Mouse (Mus musculus) adrenal gland, adult (tissue): ENCODE results near the gene Tbc1d9b.

Experiments used
- DNase-seq, 2 experiments: peaks; one replicate each; pipeline ENCODE4 v3.0.0; 2022 to 2023; ENCODE audit warnings: low spot score in 1 of 2; ENCODE audit not compliant: inconsistent age in 2 of 2

Gene Tbc1d9b

DNA sequence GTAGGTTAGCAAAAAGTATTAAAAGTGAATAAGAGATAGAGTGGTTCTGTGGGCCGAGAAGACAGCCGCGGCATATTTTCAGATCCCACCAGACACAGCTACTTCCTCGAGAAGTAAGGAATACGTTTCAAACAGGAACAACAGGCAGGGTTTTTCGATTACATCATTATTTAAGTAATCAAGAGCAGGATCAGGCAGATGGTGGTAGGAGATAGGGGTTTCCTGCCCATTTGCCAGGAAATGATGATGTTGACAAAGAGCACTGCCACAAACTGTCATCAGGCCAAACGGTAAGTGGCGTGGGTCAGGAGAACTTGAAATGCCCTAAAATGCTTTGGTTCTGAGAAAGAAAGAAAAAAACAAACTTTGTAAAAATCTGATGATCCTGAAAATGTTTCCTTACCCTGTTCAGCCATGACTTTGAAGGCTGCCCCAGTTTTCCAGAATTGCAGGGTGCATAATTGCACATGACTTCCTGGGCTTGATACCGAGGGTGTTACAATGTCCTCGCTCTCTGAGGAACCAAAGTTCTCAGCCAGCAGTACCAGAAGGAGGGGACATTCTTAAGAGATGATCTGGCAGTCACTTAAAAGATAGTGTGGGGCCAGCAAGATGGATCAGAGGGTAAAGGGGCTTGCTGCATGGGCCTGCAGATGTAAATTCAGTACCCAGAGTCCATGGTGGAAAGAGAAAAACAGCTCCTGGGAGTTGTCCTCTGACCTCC, 3.1 kb downstream of the Tbc1d9b start:
- DNase-seq: no peak

DNA sequence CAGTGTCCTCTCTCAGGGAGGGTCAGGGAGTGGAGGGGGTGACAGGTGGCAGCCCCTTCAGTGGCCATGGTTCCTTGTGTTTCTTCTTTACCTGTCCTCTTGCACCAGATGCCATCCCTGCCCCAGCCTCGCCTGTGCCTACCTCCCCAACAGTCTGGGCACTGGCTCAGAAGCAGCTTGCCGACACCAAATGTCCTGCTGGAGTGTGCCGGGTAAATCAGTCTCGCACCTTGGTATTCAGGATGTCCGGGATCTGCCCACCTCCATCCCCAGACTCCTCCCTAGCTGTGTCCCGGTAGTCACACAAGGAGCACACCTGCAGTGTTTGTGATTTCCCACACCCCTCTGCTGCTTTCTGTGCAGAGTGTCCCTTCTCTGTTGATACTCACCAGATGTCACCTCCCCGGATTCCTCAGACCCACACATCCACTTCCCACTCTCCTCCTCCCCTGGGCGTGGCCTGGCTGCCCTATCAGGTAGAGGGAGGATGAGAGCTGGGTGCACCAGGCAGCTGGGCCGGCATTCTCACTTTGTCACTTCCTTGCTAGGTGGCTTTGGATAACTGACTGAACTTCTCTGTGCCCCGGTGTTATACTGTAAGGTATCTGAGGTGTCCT, 7.1 kb downstream of the Tbc1d9b start:
- DNase-seq: peak in 1 of 2 experiments; percentile 13

DNA sequence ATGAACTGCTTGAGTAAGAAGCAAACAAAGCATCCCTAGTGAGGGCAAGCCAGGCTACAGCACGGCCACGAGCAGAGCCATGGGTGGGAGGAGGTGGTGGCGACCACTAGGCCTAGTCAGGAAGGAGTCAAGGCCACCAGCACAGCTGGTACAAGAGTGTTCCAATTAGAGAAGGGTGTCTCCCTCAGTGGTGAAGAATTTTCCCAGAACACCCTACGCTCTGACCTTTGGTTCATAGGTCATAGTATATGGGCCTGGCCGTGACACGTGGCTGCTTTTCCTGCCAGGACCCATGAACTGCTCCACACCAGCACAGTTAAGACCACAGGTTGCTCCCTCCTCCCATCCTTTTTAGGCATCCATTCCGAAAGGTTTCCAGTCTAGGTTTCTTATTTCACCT, 8.4 kb downstream of the Tbc1d9b start:
- no peak for DNase-seq

DNA sequence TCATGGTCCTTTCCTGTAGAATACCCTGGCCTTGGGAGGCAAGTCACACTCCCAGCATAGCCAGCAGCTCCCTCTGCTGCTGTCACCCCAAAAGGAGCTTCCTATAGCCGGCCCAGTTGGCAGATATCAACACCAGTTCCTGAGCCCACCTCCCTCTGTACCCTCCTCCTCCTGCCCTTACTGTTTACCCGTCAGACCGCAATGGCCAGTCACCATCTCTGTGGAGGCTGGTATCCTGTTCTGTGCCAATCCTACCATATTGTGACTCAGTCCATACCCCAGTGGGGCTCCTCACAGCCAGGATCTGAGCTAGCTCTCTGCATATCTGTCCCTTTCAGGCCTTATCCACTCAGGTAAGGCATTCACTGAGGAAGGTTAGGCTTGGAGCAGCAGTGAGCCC, 14.3 kb downstream of the Tbc1d9b start:
- DNase-seq: peak in 1 of 2 experiments; percentile 8

DNA sequence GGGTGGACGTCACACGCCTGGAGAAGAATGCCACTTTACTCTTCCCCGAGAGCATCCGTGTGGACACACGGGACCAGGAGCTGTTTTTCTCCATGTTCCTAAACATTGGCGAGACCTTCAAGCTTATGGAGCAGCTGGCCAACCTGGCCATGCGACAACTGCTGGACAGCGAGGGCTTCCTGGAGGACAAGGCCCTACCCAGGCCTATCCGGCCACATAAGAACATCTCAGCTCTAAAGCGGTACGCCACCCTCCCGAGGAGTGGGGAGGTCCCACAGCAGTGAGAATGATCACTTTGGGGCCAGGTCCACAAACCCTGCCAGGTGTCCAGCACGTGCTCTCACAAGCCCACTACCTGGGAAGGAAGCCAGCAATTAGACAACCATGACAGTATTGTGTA, 14.9 kb downstream of the Tbc1d9b start:
- DNase-seq: no peak

DNA sequence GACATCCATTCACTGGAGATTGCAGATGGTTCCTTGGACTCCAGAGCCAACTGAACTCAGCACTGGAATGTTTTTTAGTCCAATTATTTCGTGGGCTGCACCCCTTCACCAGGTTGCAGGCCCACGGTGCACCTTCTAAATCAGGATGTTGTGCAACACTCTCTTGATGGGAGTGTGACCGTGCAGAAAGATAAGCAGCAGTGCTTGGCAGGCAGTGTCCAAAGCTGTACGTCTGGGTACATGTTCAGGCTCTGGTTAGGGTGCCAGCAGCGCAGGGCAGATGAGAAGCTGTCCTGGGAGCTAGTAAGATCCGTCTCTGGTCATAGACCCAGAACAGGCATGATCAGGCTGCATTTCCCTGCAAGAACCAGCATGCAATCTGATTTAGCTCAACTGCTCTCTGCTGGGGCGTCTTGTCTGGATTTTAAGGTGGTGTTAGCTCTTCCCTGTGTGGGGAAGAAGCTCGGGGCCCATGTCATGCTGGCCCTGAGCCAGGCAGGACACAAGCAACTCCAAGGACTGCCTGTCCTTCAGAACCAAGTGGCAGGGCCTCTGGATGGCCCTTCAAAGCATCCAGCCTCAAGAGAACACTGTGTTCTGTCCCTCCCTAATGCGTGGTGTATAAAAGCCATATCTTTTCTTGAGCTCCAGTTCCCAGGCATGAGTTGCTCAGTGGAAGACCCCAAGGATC, 16.2 kb downstream of the Tbc1d9b start:
- DNase-seq: peak; percentile 87 to 91

DNA sequence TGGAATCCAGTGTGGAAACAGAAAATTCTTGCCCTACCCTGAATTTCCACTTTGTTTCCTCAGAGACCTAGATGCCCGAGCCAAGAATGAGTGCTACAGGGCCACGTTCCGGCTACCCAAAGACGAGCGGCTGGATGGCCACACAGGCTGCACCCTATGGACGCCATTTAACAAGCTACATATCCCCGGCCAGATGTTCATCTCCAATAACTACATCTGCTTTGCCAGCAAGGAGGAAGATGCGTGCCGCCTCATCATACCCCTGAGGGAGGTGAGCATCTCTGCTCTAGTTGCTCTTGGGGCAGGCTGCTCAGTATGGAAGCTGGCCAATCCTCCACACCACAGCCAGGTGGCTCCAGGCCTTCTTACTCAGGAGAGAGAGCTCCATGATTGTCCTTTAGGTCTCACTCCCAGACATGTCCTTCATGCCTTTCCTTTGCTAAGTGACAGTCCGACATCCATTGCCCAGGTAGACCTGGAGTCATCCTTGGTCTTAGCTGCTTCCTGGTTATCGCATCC, 16.8 kb downstream of the Tbc1d9b start:
- no peak for DNase-seq

DNA sequence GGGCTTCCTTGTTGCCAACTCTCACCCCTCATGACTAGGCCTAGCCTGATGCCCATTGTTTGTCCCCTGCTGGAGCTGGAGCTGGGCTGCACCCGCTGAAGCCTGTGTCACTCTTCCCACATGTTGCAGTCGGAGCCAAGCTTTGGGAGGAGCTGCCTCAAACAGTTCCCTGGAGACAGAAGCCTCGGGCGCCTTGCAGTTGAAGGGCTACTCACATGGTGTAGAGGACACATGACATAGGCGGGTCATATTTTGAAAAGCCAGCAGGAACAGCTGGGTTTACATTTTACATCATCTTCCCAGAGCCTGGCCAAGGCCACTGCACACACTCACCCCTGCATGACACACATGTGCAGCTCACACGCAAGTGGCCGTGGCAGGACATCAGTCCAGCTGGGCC, 18.0 kb downstream of the Tbc1d9b start:
- DNase-seq: peak; percentile 39 to 57

DNA sequence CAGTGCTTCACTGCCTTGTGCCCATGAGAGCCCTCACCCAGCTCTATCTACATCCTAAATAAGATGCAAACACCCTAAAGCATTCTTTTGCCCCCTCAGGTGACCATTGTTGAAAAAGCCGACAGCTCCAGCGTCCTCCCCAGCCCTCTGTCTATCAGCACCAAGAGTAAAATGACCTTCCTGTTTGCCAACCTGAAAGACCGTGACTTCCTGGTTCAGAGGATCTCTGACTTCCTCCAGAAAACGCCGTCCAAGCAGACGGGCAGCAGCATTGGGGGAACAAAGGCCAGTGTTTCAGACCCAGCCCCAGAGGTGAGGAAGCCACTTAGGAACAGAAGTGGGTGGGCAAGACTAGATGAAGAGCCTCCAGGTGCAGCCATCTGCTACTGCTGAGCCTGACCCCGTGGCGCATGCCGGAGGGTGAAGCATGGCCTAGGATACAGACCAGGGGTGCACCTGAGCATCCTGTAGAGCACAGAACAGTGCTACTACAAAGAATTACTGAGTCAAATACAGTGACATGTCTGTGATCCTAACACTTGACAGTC, 18.5 kb downstream of the Tbc1d9b start:
- DNase-seq: no peak

DNA sequence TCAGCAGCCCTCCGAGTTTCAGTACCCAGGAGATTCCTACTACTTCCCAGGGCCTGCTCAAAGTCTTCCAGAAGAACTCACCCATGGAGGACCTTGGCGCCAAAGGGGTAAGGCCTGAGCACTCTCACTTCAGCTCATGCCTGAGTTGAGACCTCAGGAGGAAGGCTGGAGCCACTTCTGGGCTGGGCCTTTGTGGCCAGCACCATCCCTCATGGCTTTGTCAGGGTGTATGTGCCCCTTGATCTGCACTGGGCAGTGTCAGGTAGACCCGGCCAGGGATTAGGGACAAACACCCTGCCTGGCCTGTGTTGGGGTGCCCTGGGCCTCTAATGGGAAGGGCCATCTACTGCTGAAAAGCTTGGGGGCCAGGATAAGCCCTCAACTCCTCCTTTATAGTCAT, 20.2 kb downstream of the Tbc1d9b start:
- DNase-seq: no peak

DNA sequence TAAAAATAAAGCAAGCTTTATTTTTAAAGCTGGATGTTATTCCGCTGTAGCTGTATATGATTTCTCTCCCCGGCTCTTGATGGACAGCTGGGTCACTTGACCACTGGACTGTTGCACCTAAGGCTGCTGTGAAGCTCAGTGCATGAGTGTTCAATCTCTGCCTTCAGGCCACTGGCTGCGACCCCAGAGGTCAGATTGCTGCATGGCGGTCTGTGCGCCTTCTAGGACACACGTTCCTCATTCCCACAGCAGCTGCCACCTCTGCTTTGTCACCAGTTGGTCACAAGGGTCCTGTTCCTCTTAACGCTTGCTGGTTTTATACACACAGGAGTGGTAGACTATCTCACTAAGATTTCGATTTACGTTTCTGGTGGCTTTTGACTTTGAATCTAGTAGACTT, 23.0 kb downstream of the Tbc1d9b start:
- DNase-seq: no peak

DNA sequence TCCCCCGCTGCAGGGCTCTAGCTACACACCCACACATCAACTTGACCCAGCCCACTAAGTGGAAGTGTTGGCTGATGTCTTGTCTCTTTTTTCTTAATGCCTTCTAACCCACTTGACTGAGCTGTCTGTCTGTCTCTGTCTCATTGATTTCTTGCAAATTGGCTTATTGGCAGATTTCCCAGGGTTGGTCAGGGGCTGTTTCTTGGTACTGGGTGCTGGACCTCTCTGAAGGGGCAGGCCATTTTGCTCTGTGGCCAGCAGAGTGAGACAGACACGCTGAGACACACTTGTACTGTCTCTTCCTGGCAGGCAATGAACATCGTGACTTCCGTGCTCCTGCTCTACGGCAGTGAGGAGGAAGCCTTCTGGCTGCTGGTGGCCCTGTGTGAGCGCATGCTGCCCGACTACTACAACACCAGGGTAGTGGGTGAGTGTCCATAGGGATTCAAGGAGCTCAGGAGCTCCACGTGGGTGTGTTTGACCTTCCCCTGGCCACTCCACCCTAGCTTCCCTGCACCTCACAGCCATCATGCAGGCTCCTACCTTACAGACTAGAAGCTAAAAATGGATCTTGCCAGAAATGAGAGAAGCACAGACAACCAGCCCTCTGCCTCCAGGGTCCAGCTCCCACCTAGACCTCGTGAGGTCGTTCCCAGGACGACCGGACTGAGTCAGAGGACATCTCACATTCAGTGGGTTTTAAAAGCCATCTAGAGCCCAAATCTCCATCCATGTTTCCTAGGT, 23.8 kb downstream of the Tbc1d9b start:
- DNase-seq: no peak

DNA sequence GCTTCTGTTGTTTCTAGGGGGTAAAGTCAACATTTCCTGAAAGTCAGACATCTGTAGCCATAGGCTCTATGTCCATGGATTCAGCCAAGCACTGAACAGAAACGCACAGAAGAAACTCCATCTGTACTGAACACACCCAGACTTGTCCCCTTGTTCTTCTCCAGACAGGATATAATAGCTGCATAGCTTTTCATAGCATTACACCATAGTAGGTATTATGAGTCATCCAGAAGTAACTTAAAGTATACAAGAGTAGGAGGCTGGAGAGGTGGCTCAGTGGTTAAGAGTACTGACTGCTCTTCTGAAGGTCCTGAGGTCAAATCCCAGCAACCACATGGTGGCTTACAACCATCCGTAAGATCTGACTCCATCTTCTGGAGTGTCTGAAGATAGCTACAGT, 24.6 kb downstream of the Tbc1d9b start:
- DNase-seq: no peak

DNA sequence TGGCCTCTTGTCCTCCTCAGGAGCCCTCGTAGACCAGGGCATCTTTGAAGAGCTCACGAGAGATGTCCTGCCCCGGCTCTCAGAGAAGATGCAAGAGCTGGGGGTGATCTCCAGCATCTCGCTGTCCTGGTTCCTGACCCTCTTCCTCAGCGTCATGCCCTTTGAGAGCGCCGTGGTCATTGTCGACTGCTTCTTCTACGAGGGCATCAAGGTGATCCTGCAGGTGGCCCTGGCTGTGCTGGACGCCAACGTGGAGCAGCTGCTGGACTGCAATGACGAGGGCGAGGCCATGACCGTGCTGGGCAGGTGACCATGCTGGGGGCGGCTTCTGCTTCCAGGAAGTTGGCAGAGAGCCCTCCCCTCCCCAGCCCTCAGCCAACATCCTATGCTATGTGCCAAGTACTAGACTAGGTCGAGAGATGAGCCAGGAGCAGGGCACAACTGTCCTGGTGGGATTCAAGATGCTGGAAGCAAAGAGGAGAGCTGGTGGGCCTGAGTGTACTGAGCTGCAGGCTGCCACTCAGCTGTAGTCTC, 25.6 kb downstream of the Tbc1d9b start:
- no peak for DNase-seq

DNA sequence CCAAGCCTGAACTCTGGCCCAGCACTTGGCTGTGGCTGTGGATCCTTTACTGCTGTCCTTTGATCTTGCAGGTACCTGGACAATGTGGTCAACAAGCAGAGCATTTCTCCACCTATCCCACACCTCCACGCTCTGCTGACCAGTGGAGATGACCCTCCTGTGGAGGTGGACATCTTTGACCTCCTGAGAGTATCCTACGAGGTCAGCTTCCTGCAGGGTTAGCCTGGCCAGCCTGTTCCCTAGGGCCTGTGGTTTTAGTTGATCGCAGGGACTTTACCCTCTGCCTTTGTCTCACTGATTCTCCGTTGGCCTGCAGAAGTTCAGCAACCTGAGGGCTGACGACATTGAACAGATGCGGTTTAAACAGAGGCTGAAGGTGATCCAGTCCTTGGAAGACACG, 27.1 kb downstream of the Tbc1d9b start:
- DNase-seq: no peak

DNA sequence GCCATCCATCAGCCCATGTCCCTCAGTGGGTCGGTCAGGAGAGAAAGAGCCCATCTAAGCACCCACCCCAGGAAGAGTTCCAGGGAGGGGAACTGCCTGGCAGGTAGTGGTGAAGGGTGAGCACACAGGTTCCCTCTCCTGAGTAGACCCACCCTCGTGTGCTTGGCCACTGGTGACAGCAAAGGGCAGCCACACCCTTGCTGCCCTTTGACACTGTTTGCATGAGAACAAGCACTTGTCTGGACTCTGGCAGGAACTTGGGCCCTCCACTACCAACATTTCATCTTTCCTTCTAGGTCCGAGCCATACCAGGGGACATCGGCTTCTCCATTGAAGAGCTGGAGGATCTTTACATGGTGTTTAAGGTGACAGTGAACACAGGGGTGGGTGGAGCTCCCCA, 28.2 kb downstream of the Tbc1d9b start:
- DNase-seq: no peak

DNA sequence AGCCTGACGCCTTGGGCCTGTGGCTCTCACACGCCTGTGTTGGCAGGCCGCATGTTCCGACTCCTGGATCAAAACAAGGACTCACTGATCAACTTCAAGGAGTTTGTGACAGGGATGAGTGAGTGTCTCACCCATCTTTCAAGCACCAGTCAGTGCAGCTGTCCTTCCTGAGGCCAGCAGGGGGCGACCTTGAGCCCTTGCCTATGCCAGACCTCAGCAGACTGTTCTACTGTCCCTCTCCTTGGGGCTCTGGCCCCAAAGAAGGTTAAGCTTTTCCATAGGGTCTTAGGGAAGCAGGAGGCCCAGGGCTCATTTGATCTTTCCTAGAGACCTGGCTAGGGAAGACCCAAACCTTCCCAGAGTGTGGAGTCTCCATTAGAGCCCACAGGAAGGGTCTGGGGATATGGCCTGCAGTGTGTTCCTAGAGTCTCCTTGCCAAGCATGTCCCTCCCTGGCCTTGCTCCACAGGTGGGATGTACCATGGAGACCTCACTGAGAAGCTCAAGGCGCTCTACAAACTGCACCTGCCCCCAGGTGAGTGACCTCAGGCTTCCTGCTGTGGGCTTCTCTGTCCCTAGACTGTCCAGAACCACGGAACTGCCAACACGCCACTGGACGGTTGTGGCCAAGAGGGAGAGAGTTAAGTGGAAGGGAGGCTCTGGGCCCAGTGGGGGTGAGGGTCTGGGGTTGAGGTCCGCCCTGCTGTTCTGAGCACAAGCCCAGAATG, 30.5 kb downstream of the Tbc1d9b start:
- DNase-seq: peak; percentile 77 to 89

DNA sequence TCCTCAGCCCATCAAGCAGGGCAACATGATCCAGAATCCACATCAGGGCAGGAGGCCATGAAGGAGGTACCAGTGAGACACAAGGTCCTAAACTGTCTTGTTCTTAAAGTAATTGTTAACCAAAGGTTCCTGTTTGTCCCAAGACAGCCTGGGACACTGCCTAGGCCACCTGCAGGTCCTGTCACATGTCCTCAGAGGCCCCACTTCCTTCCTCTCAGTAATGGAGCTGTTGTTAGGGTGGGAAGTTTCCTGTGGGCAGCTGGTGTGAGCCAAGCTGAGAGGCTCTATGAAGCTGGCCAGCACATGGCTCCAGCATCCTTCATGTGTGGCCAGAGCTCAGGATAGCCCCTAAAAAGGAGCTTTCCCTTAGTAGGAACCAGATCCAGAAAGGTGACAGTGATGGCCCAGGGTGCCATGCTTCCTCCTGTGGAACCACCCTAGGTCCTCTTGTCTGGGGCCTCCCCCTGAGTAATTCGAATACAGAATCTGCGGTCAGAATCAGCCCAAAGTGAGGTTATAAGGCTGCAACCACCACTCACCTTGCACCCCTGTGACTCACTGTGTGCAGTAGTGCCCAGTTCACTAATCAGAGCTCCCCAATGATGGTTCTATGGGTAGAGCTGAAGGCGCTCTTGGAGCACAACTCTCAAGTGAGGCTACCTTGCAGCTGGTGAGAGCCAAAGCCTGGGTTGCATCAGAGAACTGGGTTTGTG, 31.3 kb downstream of the Tbc1d9b start:
- DNase-seq: no peak

DNA sequence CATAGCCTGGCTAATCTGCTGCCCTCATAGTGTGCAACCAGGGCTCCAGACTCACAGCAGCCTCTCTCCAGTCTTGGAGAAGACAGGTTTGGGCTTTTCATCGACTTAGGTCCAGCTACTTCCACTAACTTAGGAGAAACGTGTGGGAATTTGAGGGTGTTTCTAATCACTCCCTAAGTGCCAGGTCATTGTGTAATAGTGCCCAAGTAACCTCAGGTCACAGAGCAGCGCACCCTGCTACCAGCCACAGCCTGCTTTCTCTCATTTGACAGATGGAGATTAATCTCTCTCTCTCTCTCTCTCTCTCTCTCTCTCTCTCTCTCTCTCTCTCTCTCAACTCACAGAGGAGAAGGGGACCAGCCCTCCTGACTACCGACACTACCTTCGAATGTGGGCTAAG, 37.2 kb downstream of the Tbc1d9b start:
- DNase-seq: no peak
